Mouse (Mus musculus): ENCODE data around the gene Tm7sf3.

DNA sequence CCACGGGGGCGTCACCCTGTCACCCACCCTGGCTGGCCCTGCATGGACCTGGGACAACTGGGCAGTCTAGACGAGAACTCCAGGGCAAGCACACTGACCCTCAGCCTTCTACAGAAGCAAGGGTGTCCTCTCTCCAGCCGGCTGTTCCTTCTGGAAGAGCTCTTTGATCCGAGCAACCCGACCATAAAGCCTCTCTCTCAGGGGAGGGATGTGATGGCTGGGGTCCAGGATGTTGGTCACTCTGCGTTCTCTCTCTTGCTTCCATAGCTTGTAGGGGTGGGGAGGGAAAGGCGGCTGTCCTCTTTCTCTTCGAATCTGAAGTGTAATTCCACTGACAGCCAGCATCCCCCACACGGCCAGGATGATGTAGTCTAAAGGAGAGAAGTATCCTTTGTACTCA, 39.0 kb downstream of the Tm7sf3 start:
- TF ChIP-seq POLR2A (IDR thresholded peaks at IDR 0.05; ENCODE audit: low read depth, low read length) (no peak), CTCF (IDR thresholded peaks at IDR 0.05; ENCODE audit: borderline replicate concordance, insufficient read depth, low read length) (no peak)

All from embryonic fibroblast, embryonic 13.5 days (primary cell).